Mouse (Mus musculus) heart, embryonic 14.5 days (tissue): ENCODE results near the gene Kif21b. TPM values are rescaled to one million over a fixed set of nuclear protein-coding genes. Genes with fewer than 3 reads are reported as not detected.

ENCODE experiments used
- ATAC-seq: fragments of 200-750 bp; cut with Nextera tagmentation; 2 replicates; pipeline ENCODE4 v1.8.0; 2017; ENCODE audit warnings: low read depth, moderate TSS enrichment; ENCODE audit not compliant: insufficient number of reproducible peaks, insufficient read depth, low FRiP score
- H3K27ac ChIP-seq, 2 experiments: fragments of 200-500 bp in 1 of 2; fragments of 300-500 bp in 1 of 2; sonication (generic) in 1 of 2; replicated peaks in 1 of 2; 2 replicates each; pipeline ENCODE4 v1.5.1; 2012 to 2014; ENCODE audit warnings: low read depth in 2 of 2, low read length in 2 of 2, control low read depth in 1 of 2, mild to moderate bottlenecking in 1 of 2, mixed read lengths in 1 of 2; ENCODE audit not compliant: control insufficient read depth in 1 of 2, insufficient read depth in 1 of 2
- H3K27me3 ChIP-seq: fragments of 300-500 bp; sonication (generic); 2 replicates; pipeline ENCODE4 v1.6.1; 2014; ENCODE audit warnings: mild to moderate bottlenecking, low read length, control low read depth; ENCODE audit not compliant: control insufficient read depth, insufficient read depth
- H3K36me3 ChIP-seq: fragments of 300-500 bp; sonication (generic); 2 replicates; pipeline ENCODE4 v1.6.1; 2014; ENCODE audit warnings: mild to moderate bottlenecking, control low read depth, low read length, mixed read lengths; ENCODE audit not compliant: control insufficient read depth, insufficient read depth
- H3K4me1 ChIP-seq, 2 experiments: fragments of 200-500 bp in 1 of 2; fragments of 300-500 bp in 1 of 2; sonication (generic) in 1 of 2; 2 replicates each; pipeline ENCODE4 v1.6.1; 2012 to 2014; ENCODE audit warnings: low read length in 2 of 2, control low read depth in 1 of 2, mixed read lengths in 1 of 2; ENCODE audit not compliant: control insufficient read depth in 2 of 2, insufficient read depth in 2 of 2
- H3K4me2 ChIP-seq: fragments of 300-500 bp; sonication (generic); 2 replicates; pipeline ENCODE4 v1.6.1; 2014; ENCODE audit warnings: mild to moderate bottlenecking, low read length
- H3K4me3 ChIP-seq, 2 experiments: fragments of 200-500 bp in 1 of 2; fragments of 300-500 bp in 1 of 2; sonication (generic) in 1 of 2; 2 replicates each; pipeline ENCODE4 v1.5.1; 2012 to 2014; ENCODE audit warnings: low read length in 2 of 2, mild to moderate bottlenecking in 2 of 2, control low read depth in 1 of 2, low read depth in 1 of 2, moderate library complexity in 1 of 2; ENCODE audit not compliant: control insufficient read depth in 1 of 2, insufficient read depth in 1 of 2
- H3K9ac ChIP-seq: fragments of 300-500 bp; sonication (generic); 2 replicates; pipeline ENCODE4 v1.6.1; 2014; ENCODE audit warnings: mild to moderate bottlenecking, low read length
- H3K9me3 ChIP-seq: fragments of 300-500 bp; sonication (generic); 2 replicates; pipeline ENCODE4 v1.6.1; 2016; ENCODE audit warnings: low read length, control low read depth; ENCODE audit not compliant: control insufficient read depth
- WGBS: fragments of 180-500 bp; shearing (Covaris S2); extraction: QIAGEN DNeasy Blood & Tissue Kit; methylation state at CpG from one replicate; pipeline ENCODE4 v1.1.7; 2014; 5-methylcytosine and 5-hydroxymethylcytosine counted together
- polyA plus RNA-seq: library from polyadenylated mRNA; unstranded; fragments of >200 nt; fragmentation: Nextera tagmentation; extraction: Ambion mirVana; gene quantifications from 2 replicates; pipeline ENCODE4 v1.2.1, GENCODE M21; 2014

Kif21b gene
- polyA plus RNA-seq, 1 experiment from 2014 or later: 1.1 TPM

- Histone ChIP-seq H3K4me3 (no peak overlapping the region), H3K4me1 (peaks cover 5 to 8% of the 10 kb centered on the region in 2 experiments; a peak in 3 of 4 replicates), H3K9ac (no peak overlapping the region), H3K9me3 (no peaks in the 10 kb centered on the region), H3K27me3 (no peaks in the 10 kb centered on the region), H3K27ac (no peak overlapping the region), H3K36me3 (no peaks in the 10 kb centered on the region), H3K4me2 (no peak overlapping the region)
- 31% methylated on average over 1 of the region's 1 CpGs for WGBS
- ATAC-seq: no peak
Measured at GRCm38 (mm10) chr1:136120263-136120603, 11.0 kb upstream of the Kif21b start.

DNA sequence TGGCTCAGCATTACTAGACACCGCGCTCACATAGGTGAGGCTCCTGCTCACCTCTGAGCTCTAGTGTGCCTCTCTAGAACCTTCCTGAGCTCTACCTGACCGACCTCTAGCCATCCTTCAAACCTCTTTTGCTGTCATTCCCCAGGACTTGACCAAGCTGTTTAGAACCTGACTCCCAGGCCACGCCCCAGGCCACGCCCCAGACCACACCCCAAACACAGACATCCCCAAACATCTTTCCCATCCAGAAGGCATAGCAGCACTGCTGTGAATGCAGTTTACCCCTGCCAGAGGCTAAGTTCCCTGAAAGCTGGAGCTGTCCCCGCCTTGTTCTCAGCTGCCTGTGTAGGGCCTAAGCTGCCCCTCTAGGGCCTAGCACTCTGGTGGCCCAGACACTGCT is 10.4 kb upstream of the Kif21b start:
- Histone ChIP-seq H3K27me3 (no peaks in the 10 kb centered on the region), H3K4me1 (peaks cover 5 to 8% of the 10 kb centered on the region in 2 experiments; a peak in 3 of 4 replicates), H3K9ac (no peak overlapping the region), H3K36me3 (no peaks in the 10 kb centered on the region), H3K4me2 (no peak overlapping the region), H3K4me3 (no peak overlapping the region), H3K9me3 (no peaks in the 10 kb centered on the region), H3K27ac (no peak overlapping the region)
- no peak for ATAC-seq
- WGBS: 39% methylated on average over 6 of the region's 6 CpGs

DNA sequence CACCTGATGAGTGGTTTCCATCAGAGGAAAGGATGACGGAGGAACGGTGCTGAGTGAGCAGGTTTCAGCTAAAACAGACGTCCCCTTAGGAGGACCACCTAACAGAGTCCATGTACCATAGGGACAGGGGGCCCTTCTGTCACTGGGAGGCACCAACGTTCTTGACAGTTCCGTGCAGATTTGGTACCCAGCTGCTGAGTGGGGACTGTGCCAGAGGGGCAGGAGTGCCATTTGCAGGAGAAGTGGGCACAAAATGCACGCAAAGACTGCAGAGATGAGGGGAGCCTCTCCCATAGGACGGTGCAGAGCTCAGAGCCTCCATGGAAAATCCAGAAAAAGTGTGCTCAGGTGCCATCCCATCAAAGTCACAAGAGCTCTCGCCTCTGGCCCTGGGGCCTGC is 9.2 kb upstream of the Kif21b start:
- 81% methylated on average over 8 of the region's 8 CpGs for WGBS
- Histone ChIP-seq H3K4me3 (no peak overlapping the region), H3K4me2 (no peak overlapping the region), H3K9ac (no peak overlapping the region), H3K27me3 (no peaks in the 10 kb centered on the region), H3K27ac (no peak overlapping the region), H3K9me3 (no peaks in the 10 kb centered on the region), H3K36me3 (no peaks in the 10 kb centered on the region), H3K4me1 (peaks cover 5 to 13% of the 10 kb centered on the region in 2 experiments)
- ATAC-seq: no peak

DNA sequence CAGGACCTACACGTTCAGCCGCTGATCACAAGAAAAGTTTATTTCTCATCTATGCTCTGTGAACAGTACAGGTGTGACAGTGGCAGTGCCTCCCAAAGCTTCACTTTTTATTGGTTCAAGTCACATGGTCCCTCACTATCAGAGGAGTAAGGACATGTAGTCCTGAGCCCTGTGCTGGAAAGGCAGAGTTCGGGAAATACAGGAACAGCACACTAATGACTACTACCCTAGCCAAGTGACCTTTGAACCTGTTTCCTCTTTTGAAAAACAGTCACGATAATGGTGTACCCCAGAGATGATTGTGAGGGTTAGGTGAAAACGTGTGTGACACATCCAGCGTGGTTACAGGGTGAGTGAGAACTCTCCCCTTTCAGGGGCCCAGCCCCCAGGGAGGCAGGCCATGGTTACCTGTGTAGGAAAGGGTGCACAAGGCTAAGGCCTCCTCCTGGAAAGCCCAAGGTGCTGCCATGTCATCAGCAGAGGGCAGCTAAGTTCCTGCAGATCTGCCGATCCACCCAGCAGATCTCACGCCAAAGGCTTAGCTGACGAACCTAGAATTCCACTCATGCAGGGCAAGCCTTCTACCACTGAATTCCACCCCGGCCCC is 4.9 kb upstream of the Kif21b start:
- Histone ChIP-seq H3K27ac (no peak overlapping the region), H3K4me3 (no peak overlapping the region), H3K4me1 (peaks cover 26 to 46% of the 10 kb centered on the region in 2 experiments), H3K9me3 (no peaks in the 10 kb centered on the region), H3K36me3 (no peaks in the 10 kb centered on the region), H3K27me3 (0 out of 2 replicates have a peak, but pooled peaks cover 3% of the 10 kb centered on the region), H3K4me2 (no peak overlapping the region), H3K9ac (no peak overlapping the region)
- no peak for ATAC-seq
- 66% methylated on average over 10 of the region's 10 CpGs for WGBS

GRCm38 (mm10) chr1:136126895-136127294 is 4.3 kb upstream of the Kif21b start:
- Histone ChIP-seq H3K36me3 (no peaks in the 10 kb centered on the region), H3K4me3 (no peak overlapping the region), H3K4me2 (no peak overlapping the region), H3K9ac (no peak overlapping the region), H3K4me1 (peaks cover 27 to 48% of the 10 kb centered on the region in 2 experiments), H3K27me3 (0 out of 2 replicates have a peak, but pooled peaks cover 3% of the 10 kb centered on the region), H3K27ac (0 out of 4 replicates have a peak overlapping the region, but pooled peaks of 1 of the 2 experiments have one; percentile 21), H3K9me3 (no peaks in the 10 kb centered on the region)
- no peak for ATAC-seq
- WGBS: 36% methylated on average over 10 of the region's 10 CpGs

- Histone ChIP-seq H3K4me2 (no peak overlapping the region), H3K4me1 (peaks cover 31 to 58% of the 10 kb centered on the region in 2 experiments), H3K36me3 (no peaks in the 10 kb centered on the region), H3K27ac (peak overlapping the region; percentile 48 to 65; a peak in 3 of 4 replicates), H3K4me3 (no peak overlapping the region), H3K27me3 (peaks cover 3% of the 10 kb centered on the region; the same call in 1 of the 2 replicates), H3K9ac (no peak overlapping the region), H3K9me3 (no peaks in the 10 kb centered on the region)
- 35% methylated on average over 3 of the region's 3 CpGs for WGBS
- ATAC-seq: no peak
Measured at GRCm38 (mm10) chr1:136127856-136128255, 3.3 kb upstream of the Kif21b start.

DNA sequence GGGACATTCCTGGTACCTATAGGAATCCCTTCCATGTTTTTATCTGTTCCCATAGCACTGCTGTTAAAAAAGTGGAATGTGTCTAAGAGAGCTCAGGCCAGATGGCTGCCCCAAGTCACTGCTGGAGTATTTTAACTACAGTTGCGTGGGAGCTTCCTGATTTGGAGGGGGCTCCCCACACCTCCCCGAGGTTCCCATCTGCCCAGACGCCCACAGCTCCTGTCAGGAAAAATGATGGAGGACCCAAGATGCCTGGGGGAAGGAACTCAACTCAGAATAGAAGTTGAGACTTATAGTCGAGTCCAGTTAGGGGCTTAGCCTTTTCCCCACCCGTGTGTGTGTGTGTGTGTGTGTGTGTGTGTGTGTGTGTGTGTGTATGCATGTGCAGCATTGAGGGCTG is 2.8 kb upstream of the Kif21b start:
- peaks cover 36 to 64% of the 10 kb centered on the region in 2 experiments for H3K4me1 ChIP-seq
- H3K4me3 ChIP-seq: no peak overlapping the region
- H3K9me3 ChIP-seq: no peaks in the 10 kb centered on the region
- ATAC-seq: no peak
- 54% methylated on average over 5 of the region's 5 CpGs for WGBS
- H3K27me3 ChIP-seq: peaks cover 3% of the 10 kb centered on the region; the same call in 1 of the 2 replicates
- no peak overlapping the region for H3K4me2 ChIP-seq
- H3K27ac ChIP-seq: peak overlapping the region in 1 of 2 experiments; percentile 65; a peak in 1 of 4 replicates
- no peak overlapping the region for H3K9ac ChIP-seq
- H3K36me3 ChIP-seq: no peaks in the 10 kb centered on the region
